Mouse (Mus musculus) MEL (cell line): ENCODE results near the gene Mesp2. TPM values are rescaled to one million over a fixed set of nuclear protein-coding genes. Genes with fewer than 3 reads are reported as not detected.

Source experiments
- DNase-seq: peaks from one replicate; pipeline ENCODE4 v3.0.0; 2011; ENCODE audit warnings: low read depth, low spot score
- H3K27ac ChIP-seq: 2 replicates; pipeline ENCODE4 v1.5.1; 2012; ENCODE audit warnings: low read depth, mild to moderate bottlenecking, control low read depth, low read length, moderate library complexity; ENCODE audit not compliant: control insufficient read depth
- H3K27me3 ChIP-seq, 2 experiments: fragments of 150-350 bp in 1 of 2; sonication (generic) in 1 of 2; 2 replicates each; pipeline ENCODE4 v1.6.1; 2012; ENCODE audit warnings: low read length in 2 of 2, mild to moderate bottlenecking in 2 of 2, improper control_type of control experiment in 1 of 2, moderate library complexity in 1 of 2; ENCODE audit not compliant: insufficient read depth in 2 of 2, control insufficient read depth in 1 of 2
- H3K36me3 ChIP-seq, 2 experiments: 2 replicates each; pipeline ENCODE4 v1.6.1; 2012 to 2014; ENCODE audit warnings: low read length in 2 of 2, improper control_type of control experiment in 1 of 2, inconsistent platforms in 1 of 2, mild to moderate bottlenecking in 1 of 2; ENCODE audit not compliant: insufficient read depth in 2 of 2, control insufficient read depth in 1 of 2
- H3K4me1 ChIP-seq, 2 experiments: fragments of 150-350 bp in 1 of 2; sonication (generic) in 1 of 2; 2 replicates each; pipeline ENCODE4 v1.6.1; 2012; ENCODE audit warnings: low read length in 2 of 2, improper control_type of control experiment in 1 of 2, mild to moderate bottlenecking in 1 of 2; ENCODE audit not compliant: insufficient read depth in 2 of 2, control insufficient read depth in 1 of 2
- H3K4me3 ChIP-seq, 2 experiments: fragments of 150-350 bp in 1 of 2; sonication (generic) in 1 of 2; 2 replicates each; pipeline ENCODE4 v1.5.1; 2012; ENCODE audit warnings: low read depth in 2 of 2, low read length in 2 of 2, mild to moderate bottlenecking in 2 of 2, moderate library complexity in 2 of 2, control low read depth in 1 of 2, improper control_type of control experiment in 1 of 2; ENCODE audit not compliant: control insufficient read depth in 1 of 2, insufficient read depth in 1 of 2
- H3K79me2 ChIP-seq: 2 replicates; pipeline ENCODE4 v1.6.1; 2012; ENCODE audit warnings: mild to moderate bottlenecking, low read length, moderate library complexity; ENCODE audit not compliant: control insufficient read depth, poor library complexity, insufficient read depth
- H3K9ac ChIP-seq: 2 replicates; pipeline ENCODE4 v1.6.1; 2012; ENCODE audit warnings: low read depth, mild to moderate bottlenecking, control low read depth, low read length, moderate library complexity; ENCODE audit not compliant: control insufficient read depth, poor library complexity, severe bottlenecking
- H3K9me3 ChIP-seq: fragments of 150-350 bp; sonication (generic); replicated peaks from 2 replicates; pipeline ENCODE4 v1.6.1; 2012; ENCODE audit warnings: mild to moderate bottlenecking, low read length, improper control_type of control experiment, moderate library complexity; ENCODE audit not compliant: insufficient read depth
- BHLHE40 ChIP-seq: IDR thresholded peaks from 2 replicates; pipeline ENCODE4 v1.6.1; 2012; ENCODE audit warnings: low read depth, mild to moderate bottlenecking, inconsistent platforms, low read length, improper control_type of control experiment, borderline replicate concordance
- CHD1 ChIP-seq: IDR thresholded peaks from 2 replicates; pipeline ENCODE4 v1.6.1; 2012; ENCODE audit warnings: low read depth, mild to moderate bottlenecking, inconsistent platforms, low read length, improper control_type of control experiment
- CHD2 ChIP-seq: IDR thresholded peaks from 2 replicates; pipeline ENCODE4 v1.6.1; 2011; ENCODE audit warnings: low read length, improper control_type of control experiment
- CTCF ChIP-seq, 3 experiments: IDR thresholded peaks in 2 of 3; conservative IDR thresholded peaks in 1 of 3; 2 replicates each; pipeline ENCODE4 v1.5.1; 2011 to 2012; ENCODE audit warnings: low read length in 3 of 3, low read depth in 2 of 3, mild to moderate bottlenecking in 2 of 3, improper control_type of control experiment in 1 of 3, inconsistent platforms in 1 of 3, mixed read lengths in 1 of 3, moderate library complexity in 1 of 3; ENCODE audit not compliant: control insufficient read depth in 1 of 3, insufficient read depth in 1 of 3, poor library complexity in 1 of 3, severe bottlenecking in 1 of 3
- E2F4 ChIP-seq: IDR thresholded peaks from 2 replicates; pipeline ENCODE4 v1.6.1; 2011; ENCODE audit warnings: low read depth, low read length, improper control_type of control experiment, borderline replicate concordance
- ELF1 ChIP-seq: IDR thresholded peaks from 2 replicates; pipeline ENCODE4 v1.6.1; 2014; ENCODE audit warnings: low read depth, mild to moderate bottlenecking, inconsistent platforms, low read length, improper control_type of control experiment, moderate library complexity
- EP300 ChIP-seq, 2 experiments: IDR thresholded peaks; 2 replicates each; pipeline ENCODE4 v1.6.1; 2011; ENCODE audit warnings: improper control_type of control experiment in 2 of 2, low read length in 2 of 2, low read depth in 1 of 2, mild to moderate bottlenecking in 1 of 2
- HCFC1 ChIP-seq: IDR thresholded peaks from 2 replicates; pipeline ENCODE4 v1.6.1; 2012; ENCODE audit warnings: low read depth, mild to moderate bottlenecking, inconsistent platforms, low read length, improper control_type of control experiment, moderate library complexity
- JUND ChIP-seq: IDR thresholded peaks from 2 replicates; pipeline ENCODE4 v1.6.1; 2011; ENCODE audit warnings: low read depth, mild to moderate bottlenecking, improper control_type of control experiment, low read length
- KAT2A ChIP-seq: conservative IDR thresholded peaks from 2 replicates; pipeline ENCODE4 v1.6.1; 2012; ENCODE audit warnings: low read depth, low read length, improper control_type of control experiment, inconsistent platforms
- MAFK ChIP-seq: IDR thresholded peaks from 2 replicates; pipeline ENCODE4 v1.6.1; 2011; ENCODE audit warnings: low read depth, mild to moderate bottlenecking, low read length, improper control_type of control experiment, borderline replicate concordance
- MEF2A ChIP-seq: IDR thresholded peaks from 2 replicates; pipeline ENCODE4 v1.6.1; 2014; ENCODE audit warnings: low read depth, mild to moderate bottlenecking, inconsistent platforms, low read length, improper control_type of control experiment; ENCODE audit not compliant: poor library complexity, insufficient replicate concordance, severe bottlenecking; ENCODE audit errors: extremely low read depth
- MYB ChIP-seq: IDR thresholded peaks from 2 replicates; pipeline ENCODE4 v1.6.1; 2011; ENCODE audit warnings: mild to moderate bottlenecking, low read depth, low read length, improper control_type of control experiment
- NRF1 ChIP-seq: IDR thresholded peaks from 2 replicates; pipeline ENCODE4 v1.6.1; 2014; ENCODE audit warnings: low read depth, mild to moderate bottlenecking, inconsistent platforms, low read length, improper control_type of control experiment, moderate library complexity; ENCODE audit not compliant: poor library complexity, insufficient read depth, severe bottlenecking
- POLR2A ChIP-seq, 2 experiments: IDR thresholded peaks; 2 replicates each; pipeline ENCODE4 v1.6.1; 2011 to 2012; ENCODE audit warnings: low read length in 2 of 2, mild to moderate bottlenecking in 2 of 2, control low read depth in 1 of 2, improper control_type of control experiment in 1 of 2, low read depth in 1 of 2, moderate library complexity in 1 of 2; ENCODE audit not compliant: control insufficient read depth in 1 of 2, insufficient read depth in 1 of 2, poor library complexity in 1 of 2
- POLR2AphosphoS2 ChIP-seq: IDR thresholded peaks from 2 replicates; pipeline ENCODE4 v1.6.1; 2011; ENCODE audit warnings: low read length, improper control_type of control experiment
- POLR2AphosphoS5 ChIP-seq: IDR thresholded peaks from 2 replicates; pipeline ENCODE4 v1.6.1; 2012; ENCODE audit warnings: low read depth, borderline replicate concordance, mild to moderate bottlenecking, inconsistent platforms, low read length, moderate library complexity, mixed read lengths
- RAD21 ChIP-seq: IDR thresholded peaks from 2 replicates; pipeline ENCODE4 v1.6.1; 2011; ENCODE audit warnings: mild to moderate bottlenecking, low read depth, low read length, improper control_type of control experiment
- SMC3 ChIP-seq: IDR thresholded peaks from 2 replicates; pipeline ENCODE4 v1.6.1; 2011; ENCODE audit warnings: low read depth, low read length, improper control_type of control experiment
- TAL1 ChIP-seq: IDR thresholded peaks from 2 replicates; pipeline ENCODE4 v1.6.1; 2012; ENCODE audit warnings: mild to moderate bottlenecking, inconsistent platforms, low read length, moderate library complexity, mixed read lengths
- TBP ChIP-seq: IDR thresholded peaks from 2 replicates; pipeline ENCODE4 v1.8.0; 2011; ENCODE audit warnings: low read depth, low read length, improper control_type of control experiment
- TCF12 ChIP-seq: IDR thresholded peaks from 2 replicates; pipeline ENCODE4 v1.6.1; 2014; ENCODE audit warnings: low read depth, mild to moderate bottlenecking, inconsistent platforms, low read length, improper control_type of control experiment, moderate library complexity
- USF1 ChIP-seq: IDR thresholded peaks from 2 replicates; pipeline ENCODE4 v1.6.1; 2014; ENCODE audit warnings: low read depth, mild to moderate bottlenecking, inconsistent platforms, low read length, improper control_type of control experiment, moderate library complexity
- ZC3H11A ChIP-seq: IDR thresholded peaks from 2 replicates; pipeline ENCODE4 v1.6.1; 2012; ENCODE audit warnings: low read depth, mild to moderate bottlenecking, inconsistent platforms, low read length, improper control_type of control experiment
- ZKSCAN1 ChIP-seq: IDR thresholded peaks from 2 replicates; pipeline ENCODE4 v1.6.1; 2012; ENCODE audit warnings: low read depth, mild to moderate bottlenecking, inconsistent platforms, low read length, improper control_type of control experiment, moderate library complexity
- ZNF384 ChIP-seq: IDR thresholded peaks from 2 replicates; pipeline ENCODE4 v1.6.1; 2012; ENCODE audit warnings: low read depth, mild to moderate bottlenecking, inconsistent platforms, low read length, improper control_type of control experiment
- polyA plus RNA-seq, 2 experiments: library from polyadenylated mRNA; stranded (reverse) in 1 of 2; unstranded in 1 of 2; fragments of >175 nt in 1 of 2; fragments of >200 nt in 1 of 2; gene quantifications; 2 replicates each; pipeline versions ENCODE4 v1.2.1 to v1.2.4; 2012; ENCODE audit warnings: low replicate concordance in 2 of 2, low read depth in 1 of 2; ENCODE audit not compliant: insufficient read length in 2 of 2, insufficient read depth in 1 of 2, missing spikeins in 1 of 2
- total RNA-seq: library from RNA; depleted of rRNA; stranded (reverse); fragments of 300-350 nt; gene quantifications from 2 replicates; pipeline ENCODE4 v1.2.3, GENCODE M21; 2012

Mesp2 gene
- total and polyA plus RNA-seq, 3 experiments, result not detected

- H3K9ac ChIP-seq, result no peak overlapping the region
- no peaks in the 10 kb centered on the region for H3K36me3 ChIP-seq
- H3K79me2 ChIP-seq, result no peaks in the 10 kb centered on the region
- H3K27me3 ChIP-seq, result peaks cover 0 to 1% of the 10 kb centered on the region in 2 experiments; a peak in 3 of 4 replicates
- H3K4me1 ChIP-seq, result peaks cover 0 to 6% of the 10 kb centered on the region in 2 experiments; a peak in 2 of 4 replicates
- no peak for DNase-seq
- H3K9me3 ChIP-seq, result no peaks in the 10 kb centered on the region
- no peak overlapping the region for H3K4me3 ChIP-seq
- H3K27ac ChIP-seq, result no peak overlapping the region
- TF ChIP-seq JUND, result no peak
- TF ChIP-seq ZNF384, result no peak
- TF ChIP-seq, all 39 proteins: peak for 0
Measured at GRCm38 (mm10) chr7:79781826-79782515, 28.6 kb upstream of the Mesp2 start.

GRCm38 (mm10) chr7:79782516-79782855, 28.0 kb upstream of the Mesp2 start:
- Histone ChIP-seq H3K27me3 (peaks cover 0 to 1% of the 10 kb centered on the region in 2 experiments; a peak in 2 of 4 replicates), H3K27ac (no peak overlapping the region), H3K9ac (no peak overlapping the region), H3K4me3 (no peak overlapping the region), H3K36me3 (no peaks in the 10 kb centered on the region), H3K4me1 (peaks cover 0 to 6% of the 10 kb centered on the region in 2 experiments; a peak in 2 of 4 replicates), H3K79me2 (no peaks in the 10 kb centered on the region), H3K9me3 (no peaks in the 10 kb centered on the region)
- TF ChIP-seq RAD21 (no peak), CHD1 (no peak), MYB (no peak), EP300 (IDR thresholded peaks at IDR 0.05; ENCODE audit: low read depth in 1 of 2, low read length in 2 of 2) (no peak), TCF12 (no peak), ELF1 (no peak), POLR2AphosphoS2 (no peak), POLR2AphosphoS5 (no peak), NRF1 (no peak), CHD2 (no peak), MEF2A (no peak)
- DNase-seq, result no peak

DNA sequence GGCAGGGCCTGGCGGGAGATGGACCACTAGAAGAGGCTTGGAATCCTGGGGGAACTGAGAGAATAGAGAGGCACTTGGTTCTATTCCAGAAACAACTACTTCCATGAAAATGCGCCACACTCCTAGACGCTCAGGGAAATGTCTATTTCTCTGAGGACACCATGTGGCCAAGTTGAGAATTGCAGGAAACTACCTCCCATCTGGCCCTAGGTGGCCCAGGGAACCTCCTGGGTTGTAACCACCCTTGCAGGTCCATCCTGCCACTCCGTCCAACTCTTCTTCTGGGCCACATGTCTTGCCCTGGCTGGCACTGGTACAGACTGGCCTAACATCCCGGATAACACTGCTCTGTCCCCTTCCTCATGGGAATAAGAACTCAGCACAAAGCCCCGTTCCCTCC, 24.2 kb upstream of the Mesp2 start:
- DNase-seq, result peak; percentile 68
- Histone ChIP-seq H3K9ac (no peak overlapping the region), H3K36me3 (no peaks in the 10 kb centered on the region), H3K79me2 (no peaks in the 10 kb centered on the region), H3K9me3 (no peaks in the 10 kb centered on the region), H3K4me1 (peaks cover 0 to 3% of the 10 kb centered on the region in 2 experiments; a peak in 2 of 4 replicates), H3K4me3 (no peak overlapping the region), H3K27ac (no peak overlapping the region), H3K27me3 (no peaks in the 10 kb centered on the region)
- TF ChIP-seq ZKSCAN1 (no peak), TCF12 (no peak), POLR2AphosphoS2 (no peak), HCFC1 (no peak), POLR2AphosphoS5 (no peak), RAD21 (peak; percentile 60), E2F4 (no peak), USF1 (no peak), CTCF (IDR thresholded peaks at IDR 0.05 in 2 of 3, conservative IDR thresholded peaks at IDR 0.05 in 1 of 3; ENCODE audit: control insufficient read depth in 1 of 3, insufficient read depth in 1 of 3, low read depth in 2 of 3, low read length in 3 of 3, poor library complexity in 1 of 3, severe bottlenecking in 1 of 3) (peak; percentile 56 to 86 (median 78)), CHD1 (no peak), POLR2A (IDR thresholded peaks at IDR 0.05; ENCODE audit: control insufficient read depth in 1 of 2, insufficient read depth in 1 of 2, low read depth in 1 of 2, low read length in 2 of 2, poor library complexity in 1 of 2) (no peak), KAT2A (no peak), TAL1 (no peak), ZC3H11A (no peak), SMC3 (peak; percentile 66), TBP (no peak), BHLHE40 (no peak), MAFK (no peak)
